Mouse (Mus musculus) kidney, adult 2 months (tissue): ENCODE results near the gene Ttll4. TPM values are rescaled to one million over a fixed set of nuclear protein-coding genes. Genes with fewer than 3 reads are reported as not detected.

Experiments
- DNase-seq: peaks from one replicate; pipeline ENCODE4 v3.0.0; 2021
- H3K27ac ChIP-seq: fragments of 200-500 bp; 2 replicates; pipeline ENCODE4 v1.5.1; 2012; ENCODE audit warnings: low read depth, low read length, control low read depth, inconsistent platforms; ENCODE audit not compliant: insufficient read depth
- H3K27me3 ChIP-seq: fragments of 200-500 bp; replicated peaks from 2 replicates; pipeline ENCODE4 v1.6.1; 2012; ENCODE audit warnings: mild to moderate bottlenecking, moderate library complexity, low read length, inconsistent platforms; ENCODE audit not compliant: control insufficient read depth, insufficient read depth
- H3K36me3 ChIP-seq: fragments of 200-500 bp; 2 replicates; pipeline ENCODE4 v1.6.1; 2012; ENCODE audit warnings: mild to moderate bottlenecking, moderate library complexity, low read length, inconsistent platforms; ENCODE audit not compliant: control insufficient read depth, insufficient read depth
- H3K4me1 ChIP-seq: fragments of 200-500 bp; 2 replicates; pipeline ENCODE4 v1.6.1; 2011; ENCODE audit warnings: low read length; ENCODE audit not compliant: control insufficient read depth, insufficient read depth
- H3K4me3 ChIP-seq: fragments of 200-500 bp; 2 replicates; pipeline ENCODE4 v1.5.1; 2011; ENCODE audit warnings: mild to moderate bottlenecking, low read depth, low read length, control low read depth; ENCODE audit not compliant: insufficient read depth
- CTCF ChIP-seq: fragments of 200-500 bp; conservative IDR thresholded peaks from 2 replicates; pipeline ENCODE4 v1.5.1; 2011; ENCODE audit warnings: low read depth, mild to moderate bottlenecking, control low read depth, low read length, moderate library complexity, mixed read lengths; ENCODE audit not compliant: insufficient read depth, insufficient read length
- POLR2A ChIP-seq: fragments of 200-500 bp; IDR thresholded peaks from one replicate; pipeline ENCODE4 v1.6.1; 2011; ENCODE audit warnings: low read depth, low read length, control low read depth
- WGBS: fragments of 180-500 bp; shearing (Covaris S2); methylation state at CpG from one replicate; pipeline ENCODE4 v1.1.7; 2018; 5-methylcytosine and 5-hydroxymethylcytosine counted together
- polyA plus RNA-seq: library from polyadenylated mRNA; depleted of rRNA; stranded (reverse); fragments of >200 nt; gene quantifications from 2 replicates; pipeline ENCODE4 v1.2.3, GENCODE M21; 2012; rRNA removed

Gene Ttll4
- polyA plus RNA-seq, result 11.2 and 15.2 TPM in 2 replicates

DNA sequence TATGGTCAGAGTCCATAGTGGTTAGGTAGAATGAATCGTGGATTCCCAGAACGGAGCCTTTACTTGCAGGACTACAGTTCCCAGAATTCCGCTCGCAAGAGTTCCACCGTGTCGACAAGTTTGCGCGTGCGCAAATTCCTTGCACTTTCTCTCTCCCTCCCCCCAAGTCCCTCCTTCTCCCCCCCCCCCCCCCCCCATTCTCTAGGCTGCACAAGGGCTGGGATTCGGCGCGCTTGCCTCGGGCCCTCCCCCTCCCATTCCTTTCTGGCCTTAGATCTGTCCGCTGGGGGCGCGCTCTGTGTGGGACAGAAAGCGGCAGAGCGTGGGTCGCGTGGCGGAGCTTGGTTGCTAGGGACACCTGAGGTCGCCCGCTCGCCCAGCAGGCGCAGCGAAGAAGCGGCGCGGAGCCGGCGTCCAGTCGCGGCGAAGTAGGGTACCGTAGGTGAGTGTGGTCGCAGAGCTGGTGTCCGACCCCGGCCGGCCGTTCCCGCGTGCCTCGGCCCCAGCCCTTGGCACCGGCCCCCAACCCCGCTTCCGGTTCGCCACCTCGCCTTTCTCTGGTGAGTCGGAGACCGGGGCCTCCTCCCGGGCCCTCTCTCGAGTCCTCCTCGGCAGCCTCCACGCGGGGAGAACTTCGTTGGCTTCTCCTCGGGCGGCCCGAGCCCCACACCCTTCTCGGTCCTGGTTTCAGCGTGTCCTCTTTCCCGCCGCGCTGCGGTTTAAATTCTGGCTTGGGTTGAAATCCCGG, at the start of gene Ttll4:
Gene Ttll4, plus strand, starts transcription at position 298 of the 748 bp plus-strand sequence.
- WGBS, result 1% methylated on average over 65 of the region's 66 CpGs
- Histone ChIP-seq H3K27ac (peak within 1 kb of the TSS; percentile 94), H3K4me1 (peaks cover 28% of the 10 kb centered on the region), H3K4me3 (peak within 1 kb of the TSS; percentile 100), H3K27me3 (no peaks in the 10 kb centered on the region), H3K36me3 (no peaks in the 10 kb centered on the region)
- peak; percentile 98 for DNase-seq
- TF ChIP-seq CTCF (peak; percentile 65), POLR2A (no peak)

DNA sequence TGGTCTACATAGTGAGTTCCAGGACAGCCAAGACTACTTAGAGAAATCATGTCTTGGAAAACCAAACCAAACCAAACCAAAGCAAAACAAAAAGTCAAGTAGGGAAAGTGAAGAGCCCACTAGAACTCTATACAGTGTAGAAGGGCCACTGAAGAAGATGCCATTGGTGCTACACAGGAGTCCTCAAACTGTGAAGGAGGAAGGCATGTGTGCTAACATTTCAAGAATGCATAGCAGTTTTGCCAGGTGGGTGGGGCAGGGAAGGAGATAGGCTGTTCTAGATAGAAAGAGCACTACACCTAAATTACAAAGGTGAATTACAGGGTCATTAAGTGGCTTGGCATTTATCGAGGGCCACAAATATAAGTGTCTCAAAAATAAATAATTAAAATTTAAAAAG, 37.4 kb upstream of the Ttll4 start:
- TF ChIP-seq CTCF (no peak), POLR2A (no peak)
- no peak overlapping the region for H3K27ac ChIP-seq
- WGBS, result 94% methylated on average over 1 of the region's 1 CpGs
- DNase-seq, result no peak
- H3K27me3 ChIP-seq, result no peaks in the 10 kb centered on the region
- no peaks in the 10 kb centered on the region for H3K4me1 ChIP-seq
- no peak overlapping the region for H3K4me3 ChIP-seq
- no peaks in the 10 kb centered on the region for H3K36me3 ChIP-seq

DNA sequence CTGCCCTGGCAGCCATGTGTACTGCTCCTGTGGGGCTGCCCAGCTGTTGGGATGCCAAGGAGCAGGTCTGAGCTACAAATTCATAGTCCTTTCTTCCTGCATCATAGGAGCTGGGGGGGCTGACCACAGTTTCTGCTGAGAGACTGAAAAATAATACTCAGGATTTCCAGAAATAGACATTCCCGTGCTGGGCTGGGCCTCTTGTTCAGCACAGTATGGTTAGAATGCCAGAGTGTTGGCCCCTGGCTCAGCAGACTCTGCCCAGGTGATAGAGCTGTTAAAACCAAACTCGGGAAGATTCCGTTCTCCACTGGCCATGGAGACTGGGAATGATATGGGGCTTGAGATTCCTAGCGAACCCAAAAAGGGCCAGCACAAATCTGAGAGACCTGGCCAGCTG, 35.5 kb upstream of the Ttll4 start:
- no peak for TF ChIP-seq POLR2A
- TF ChIP-seq CTCF, result no peak
- H3K27me3 ChIP-seq, result no peaks in the 10 kb centered on the region
- no peaks in the 10 kb centered on the region for H3K36me3 ChIP-seq
- no peak for DNase-seq
- H3K27ac ChIP-seq, result no peak overlapping the region
- no peak overlapping the region for H3K4me3 ChIP-seq
- no peaks in the 10 kb centered on the region for H3K4me1 ChIP-seq
- WGBS, result 83% methylated on average over 4 of the region's 4 CpGs

DNA sequence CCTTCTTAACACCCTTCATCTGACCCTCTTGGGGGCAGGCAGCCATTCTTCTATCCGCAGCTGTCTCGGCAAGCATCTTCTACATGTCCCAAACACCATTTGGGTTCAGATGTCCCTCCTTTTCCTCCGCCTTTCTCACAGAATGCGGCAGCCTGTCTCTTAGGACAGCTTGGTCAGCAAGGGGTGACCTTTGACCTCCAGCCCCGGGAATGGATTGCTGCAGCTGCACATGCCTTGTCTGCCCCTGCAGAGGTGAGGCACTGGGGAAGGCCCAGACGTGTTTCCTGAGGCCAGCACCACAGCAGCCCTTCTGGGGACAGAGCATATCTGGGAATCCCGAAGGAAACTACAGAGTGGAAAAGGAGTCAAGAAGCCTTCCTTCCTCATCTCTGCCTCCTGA, 33.5 kb upstream of the Ttll4 start:
- no peaks in the 10 kb centered on the region for H3K27me3 ChIP-seq
- H3K4me1 ChIP-seq, result no peaks in the 10 kb centered on the region
- H3K27ac ChIP-seq, result no peak overlapping the region
- WGBS, result 51% methylated on average over 7 of the region's 7 CpGs
- TF ChIP-seq CTCF (no peak), POLR2A (no peak)
- peak; percentile 21 for DNase-seq
- no peaks in the 10 kb centered on the region for H3K36me3 ChIP-seq
- no peak overlapping the region for H3K4me3 ChIP-seq

- DNase-seq, result no peak
- H3K27me3 ChIP-seq, result no peaks in the 10 kb centered on the region
- H3K4me3 ChIP-seq, result no peak overlapping the region
- H3K36me3 ChIP-seq, result no peaks in the 10 kb centered on the region
- no peaks in the 10 kb centered on the region for H3K4me1 ChIP-seq
- no peak for TF ChIP-seq POLR2A
- TF ChIP-seq CTCF, result no peak
- H3K27ac ChIP-seq, result no peak overlapping the region
- WGBS, result 91% methylated on average over 4 of the region's 4 CpGs
Observed at GRCm38 (mm10) chr1:74632734-74633133, 28.8 kb upstream of the Ttll4 start.

DNA sequence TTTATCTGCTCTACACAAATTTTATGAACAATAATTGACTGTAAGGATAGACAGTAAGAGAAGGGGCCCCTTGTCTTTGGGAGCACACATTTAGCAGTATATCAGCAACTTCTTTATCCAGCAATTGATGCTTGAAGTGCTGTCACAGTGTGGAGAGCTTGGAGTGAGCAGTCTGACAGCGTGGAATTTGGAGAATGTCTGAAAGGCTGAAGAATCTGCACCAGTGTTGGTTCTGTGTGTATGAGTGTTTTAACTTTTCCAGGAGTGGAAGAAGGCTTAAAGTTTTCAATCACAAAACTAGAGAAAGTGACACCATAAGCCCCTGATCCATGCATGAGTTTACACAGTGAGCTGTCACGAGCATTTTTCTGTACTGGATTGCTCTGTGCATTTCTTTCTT, 18.0 kb upstream of the Ttll4 start:
- DNase-seq, result no peak
- H3K4me1 ChIP-seq, result no peaks in the 10 kb centered on the region
- TF ChIP-seq POLR2A, result no peak
- TF ChIP-seq CTCF, result no peak
- no peaks in the 10 kb centered on the region for H3K27me3 ChIP-seq
- 79% methylated on average over 2 of the region's 2 CpGs for WGBS
- H3K27ac ChIP-seq, result no peak overlapping the region
- no peak overlapping the region for H3K4me3 ChIP-seq
- no peaks in the 10 kb centered on the region for H3K36me3 ChIP-seq

DNA sequence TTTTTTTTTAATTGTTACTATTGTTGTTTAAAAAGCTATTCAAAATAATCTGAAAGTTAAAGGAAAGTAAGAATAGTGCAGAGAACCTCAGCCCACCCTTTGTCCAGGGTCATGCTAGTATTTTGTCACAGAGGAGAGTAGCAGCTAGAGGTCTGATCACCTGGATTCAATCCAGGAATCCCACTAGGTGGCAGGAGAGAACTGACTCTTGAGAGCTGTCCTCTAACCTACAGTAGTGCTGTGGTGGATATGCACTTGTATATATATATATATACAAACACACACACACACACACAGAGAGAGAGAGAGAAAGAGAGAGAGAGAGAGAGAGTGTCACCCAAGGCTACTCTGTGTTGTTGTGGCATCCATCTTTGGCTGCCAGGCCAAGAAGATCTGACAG, 17.6 kb upstream of the Ttll4 start:
- Histone ChIP-seq H3K4me3 (no peak overlapping the region), H3K36me3 (no peaks in the 10 kb centered on the region), H3K27ac (no peak overlapping the region), H3K4me1 (no peaks in the 10 kb centered on the region), H3K27me3 (no peaks in the 10 kb centered on the region)
- TF ChIP-seq POLR2A (no peak), CTCF (peak; percentile 44)
- peak; percentile 28 for DNase-seq
